Mouse (Mus musculus) liver, postnatal 0 days (tissue): ENCODE results near the gene Gja4. TPM values are rescaled to one million over a fixed set of nuclear protein-coding genes. Genes with fewer than 3 reads are reported as not detected.
A peak's percentile ranks its signal among the peaks of the same experiment; 100 is the strongest.

ENCODE experiments used
- ATAC-seq: fragments of 200-750 bp; cut with Nextera tagmentation; 2 replicates; pipeline ENCODE4 v1.8.0; 2017; ENCODE audit warnings: mild to moderate bottlenecking, moderate library complexity
- DNase-seq: peaks from one replicate; pipeline ENCODE4 v3.0.0-alpha.2; 2016
- H3K27ac ChIP-seq: fragments of 300-500 bp; sonication (generic); 2 replicates; pipeline ENCODE4 v1.5.1; 2014; ENCODE audit warnings: antibody characterized with exemption, moderate library complexity, mild to moderate bottlenecking, low read depth
- H3K27me3 ChIP-seq: fragments of 300-500 bp; sonication (generic); 2 replicates; pipeline ENCODE4 v1.6.1; 2014; ENCODE audit warnings: low read length, control low read depth, mixed read lengths; ENCODE audit not compliant: insufficient read depth
- H3K36me3 ChIP-seq: fragments of 300-500 bp; sonication (generic); replicated peaks from 2 replicates; pipeline ENCODE4 v1.6.1; 2014; ENCODE audit warnings: mild to moderate bottlenecking, control low read depth, low read length, moderate library complexity, mixed read lengths; ENCODE audit not compliant: insufficient read depth
- H3K4me1 ChIP-seq: fragments of 300-500 bp; sonication (generic); 2 replicates; pipeline ENCODE4 v1.6.1; 2014; ENCODE audit warnings: antibody characterized with exemption, mild to moderate bottlenecking, control low read depth; ENCODE audit not compliant: insufficient read depth
- H3K4me2 ChIP-seq: fragments of 300-500 bp; sonication (generic); 2 replicates; pipeline ENCODE4 v1.6.1; 2014; ENCODE audit warnings: low read depth, mild to moderate bottlenecking, low read length, moderate library complexity, mixed read lengths
- H3K4me3 ChIP-seq: fragments of 300-500 bp; sonication (generic); 2 replicates; pipeline ENCODE4 v1.5.1; 2014; ENCODE audit warnings: low read depth, low read length
- H3K9ac ChIP-seq: fragments of 300-500 bp; sonication (generic); replicated peaks from 2 replicates; pipeline ENCODE4 v1.6.1; 2014; ENCODE audit warnings: mild to moderate bottlenecking, moderate library complexity
- H3K9me3 ChIP-seq: fragments of 300-500 bp; sonication (generic); 2 replicates; pipeline ENCODE4 v1.6.1; 2016; ENCODE audit warnings: mild to moderate bottlenecking, control low read depth, low read length, mixed read lengths
- CTCF ChIP-seq: sonication (generic); IDR thresholded peaks from 2 replicates; pipeline ENCODE4 v1.5.1; 2016; ENCODE audit warnings: antibody characterized with exemption, low read depth
- EP300 ChIP-seq: IDR thresholded peaks from 2 replicates; pipeline ENCODE4 v1.6.1; 2016; ENCODE audit warnings: antibody characterized with exemption, low read depth, mild to moderate bottlenecking
- WGBS: fragments of 180-500 bp; shearing (Covaris S2); extraction: QIAGEN DNeasy Blood & Tissue Kit; methylation state at CpG from one replicate; pipeline ENCODE4 v1.1.7; 2014; ENCODE audit not compliant: insufficient replicate concordance; 5-methylcytosine and 5-hydroxymethylcytosine counted together
- polyA plus RNA-seq: library from polyadenylated mRNA; unstranded; fragments of >200 nt; fragmentation: Nextera tagmentation; extraction: Ambion mirVana; gene quantifications from 2 replicates; pipeline ENCODE4 v1.2.1, GENCODE M21; 2015

Gja4 gene
- polyA plus RNA-seq, 1 experiment from 2014 or later, result 3.1 TPM

DNA sequence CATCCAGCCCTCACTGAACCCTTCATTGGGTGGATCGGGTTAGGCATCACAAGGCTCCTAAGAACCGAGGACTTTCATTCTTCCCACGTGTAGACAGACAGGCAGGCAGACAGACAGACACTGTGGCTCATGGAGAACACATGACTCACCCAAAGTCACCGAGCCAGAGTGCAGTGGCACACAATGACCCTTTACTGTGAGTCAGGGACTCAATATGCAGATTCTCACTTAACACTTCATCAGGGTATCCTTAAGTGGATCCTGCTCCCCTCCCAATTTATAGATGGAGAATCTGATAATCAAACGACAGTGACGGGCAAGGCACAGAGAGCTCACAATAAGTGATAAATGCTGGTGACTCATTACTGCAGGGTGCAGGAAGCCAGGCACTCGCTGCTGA lies 13.4 kb upstream of the Gja4 start:
- Histone ChIP-seq H3K27me3 (peaks cover 28% of the 10 kb centered on the region), H3K4me3 (no peak overlapping the region), H3K4me2 (no peak overlapping the region), H3K4me1 (no peaks in the 10 kb centered on the region), H3K9ac (no peak overlapping the region), H3K9me3 (no peaks in the 10 kb centered on the region), H3K36me3 (no peaks in the 10 kb centered on the region), H3K27ac (no peak overlapping the region)
- no peak for ATAC-seq
- TF ChIP-seq CTCF, result no peak
- no peak for TF ChIP-seq EP300
- no peak for DNase-seq
- WGBS, result 19% methylated on average over 7 of the region's 7 CpGs

DNA sequence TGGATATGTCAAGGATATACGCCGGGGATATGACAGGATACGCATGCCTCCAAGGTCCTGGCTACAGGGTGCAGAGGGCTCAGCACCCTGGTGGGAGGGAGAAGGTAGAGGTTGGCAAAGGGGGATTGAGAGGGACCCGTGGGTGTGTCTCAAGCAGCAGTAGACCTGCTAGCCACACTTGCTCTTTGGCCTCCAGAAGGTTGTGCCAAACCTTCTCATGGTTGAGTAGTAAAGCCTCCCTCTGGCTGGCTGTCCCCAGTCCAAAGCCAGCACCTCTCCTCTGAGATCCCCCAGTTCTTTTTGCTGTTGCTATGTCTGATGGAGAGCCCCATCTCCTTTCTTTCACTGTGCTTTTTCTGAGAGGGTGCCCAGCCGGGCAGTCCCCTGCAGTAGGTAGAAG lies 11.4 kb upstream of the Gja4 start:
- peaks cover 13% of the 10 kb centered on the region for H3K27me3 ChIP-seq
- H3K36me3 ChIP-seq, result no peaks in the 10 kb centered on the region
- H3K27ac ChIP-seq, result no peak overlapping the region
- H3K4me3 ChIP-seq, result no peak overlapping the region
- no peak overlapping the region for H3K4me2 ChIP-seq
- 69% methylated on average over 5 of the region's 5 CpGs for WGBS
- TF ChIP-seq EP300 (no peak), CTCF (no peak)
- no peak overlapping the region for H3K9ac ChIP-seq
- DNase-seq (no peak), ATAC-seq (no peak)
- no peaks in the 10 kb centered on the region for H3K4me1 ChIP-seq
- H3K9me3 ChIP-seq, result no peaks in the 10 kb centered on the region

DNA sequence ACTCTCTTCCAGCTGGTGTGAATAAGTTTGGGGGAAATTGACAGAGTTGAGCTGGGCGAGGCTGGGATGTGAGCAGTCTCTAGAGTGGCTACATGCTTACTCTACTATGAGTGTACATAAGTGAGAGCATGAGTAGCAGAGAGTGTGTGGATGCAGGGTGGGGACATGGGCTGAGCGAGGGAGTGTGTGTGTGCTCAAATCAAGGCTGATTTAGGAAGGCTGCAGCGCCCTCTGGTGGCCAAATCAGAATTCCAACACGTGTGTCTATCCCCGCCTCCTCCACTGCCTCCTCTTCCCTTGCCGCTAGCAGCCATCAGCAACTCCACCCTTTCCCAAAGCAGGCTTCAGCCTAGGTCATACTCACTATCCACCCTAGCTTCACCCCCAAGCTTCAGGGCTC lies 10.9 kb upstream of the Gja4 start:
- Histone ChIP-seq H3K4me3 (no peak overlapping the region), H3K4me1 (no peaks in the 10 kb centered on the region), H3K9me3 (no peaks in the 10 kb centered on the region), H3K36me3 (no peaks in the 10 kb centered on the region), H3K9ac (no peak overlapping the region), H3K27me3 (peaks cover 13% of the 10 kb centered on the region), H3K4me2 (no peak overlapping the region), H3K27ac (no peak overlapping the region)
- 6% methylated on average over 6 of the region's 6 CpGs for WGBS
- TF ChIP-seq CTCF (peak; percentile 89), EP300 (no peak)
- peak; percentile 67 for ATAC-seq
- peak; percentile 85 for DNase-seq

DNA sequence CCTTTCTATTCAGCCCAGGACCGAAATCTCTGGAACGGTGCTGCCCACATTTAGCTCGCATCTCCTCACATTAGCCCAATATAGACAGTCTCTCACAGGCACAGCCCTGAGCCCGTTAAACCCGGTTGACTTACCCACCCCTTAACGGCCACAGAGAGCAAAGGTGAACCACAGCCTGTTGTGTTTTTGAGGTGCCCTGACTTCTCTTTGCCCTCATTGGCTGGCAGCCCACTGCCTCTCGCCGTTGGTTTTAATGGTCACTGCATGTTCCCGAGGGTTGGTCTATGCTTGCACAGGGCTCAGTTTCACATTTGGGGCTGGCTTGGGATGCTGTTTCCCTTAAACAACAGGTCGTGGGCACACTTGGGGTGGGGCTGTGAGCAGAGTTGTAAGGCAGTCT lies 10.5 kb upstream of the Gja4 start:
- H3K4me3 ChIP-seq, result no peak overlapping the region
- no peaks in the 10 kb centered on the region for H3K9me3 ChIP-seq
- no peak for DNase-seq
- peaks cover 11% of the 10 kb centered on the region for H3K27me3 ChIP-seq
- TF ChIP-seq CTCF, result no peak
- TF ChIP-seq EP300, result no peak
- no peaks in the 10 kb centered on the region for H3K36me3 ChIP-seq
- no peak overlapping the region for H3K27ac ChIP-seq
- WGBS, result 65% methylated on average over 10 of the region's 10 CpGs
- no peaks in the 10 kb centered on the region for H3K4me1 ChIP-seq
- no peak overlapping the region for H3K9ac ChIP-seq
- no peak overlapping the region for H3K4me2 ChIP-seq
- peak; percentile 47; the same call in 1 of the 2 replicates for ATAC-seq

DNA sequence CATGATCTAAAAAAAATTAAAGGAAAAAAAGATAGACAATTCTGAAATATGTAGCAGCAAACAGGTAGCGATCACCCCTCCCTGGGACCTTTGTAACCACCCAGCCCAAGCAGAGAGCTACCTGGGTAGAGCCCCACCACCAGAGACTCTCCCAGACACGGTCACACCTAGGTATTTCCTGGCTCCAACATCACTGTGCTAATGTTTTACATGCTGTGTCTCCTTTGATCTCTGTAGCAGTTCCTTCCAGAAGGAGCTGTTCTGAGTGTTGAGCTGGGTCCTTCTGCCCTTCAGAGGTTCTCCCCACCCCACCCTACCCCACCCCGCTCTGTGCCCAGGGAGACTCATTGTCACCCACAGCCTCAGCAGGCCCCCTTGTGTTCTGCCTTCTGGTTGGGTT lies 9.8 kb upstream of the Gja4 start:
- no peaks in the 10 kb centered on the region for H3K36me3 ChIP-seq
- no peak overlapping the region for H3K27ac ChIP-seq
- WGBS, result 73% methylated on average over 3 of the region's 3 CpGs
- TF ChIP-seq EP300 (no peak), CTCF (no peak)
- no peak overlapping the region for H3K4me2 ChIP-seq
- H3K4me3 ChIP-seq, result no peak overlapping the region
- DNase-seq (no peak), ATAC-seq (no peak)
- H3K27me3 ChIP-seq, result peaks cover 11% of the 10 kb centered on the region
- no peak overlapping the region for H3K9ac ChIP-seq
- no peaks in the 10 kb centered on the region for H3K9me3 ChIP-seq
- H3K4me1 ChIP-seq, result no peaks in the 10 kb centered on the region

DNA sequence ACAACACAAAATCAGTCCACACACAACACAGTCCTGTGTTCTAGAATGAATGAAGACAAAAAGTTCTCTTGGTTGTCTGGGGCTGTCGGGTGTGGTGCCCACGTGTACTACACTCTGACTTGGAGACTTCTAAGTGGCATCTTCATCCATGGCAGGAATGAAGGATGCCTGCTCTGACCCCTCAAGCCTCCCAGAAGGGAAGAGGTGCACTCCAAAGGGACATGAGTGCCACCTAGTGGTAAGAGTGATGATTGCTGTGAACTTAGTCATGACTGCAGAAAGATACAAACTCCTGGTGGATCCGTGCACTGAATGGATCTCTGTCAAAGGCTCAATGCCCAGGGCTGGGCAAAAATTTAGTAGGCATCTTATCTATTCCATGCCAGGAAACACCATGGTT lies 5.8 kb upstream of the Gja4 start:
- 4% methylated on average over 3 of the region's 3 CpGs for WGBS
- no peak overlapping the region for H3K9ac ChIP-seq
- no peak overlapping the region for H3K4me2 ChIP-seq
- TF ChIP-seq CTCF, result peak; percentile 90
- TF ChIP-seq EP300, result no peak
- H3K36me3 ChIP-seq, result no peaks in the 10 kb centered on the region
- no peak overlapping the region for H3K4me3 ChIP-seq
- H3K27ac ChIP-seq, result no peak overlapping the region
- no peaks in the 10 kb centered on the region for H3K4me1 ChIP-seq
- ATAC-seq, result no peak
- H3K27me3 ChIP-seq, result peaks cover 8% of the 10 kb centered on the region; the same call in 1 of the 2 replicates
- H3K9me3 ChIP-seq, result no peaks in the 10 kb centered on the region
- DNase-seq, result peak; percentile 60

DNA sequence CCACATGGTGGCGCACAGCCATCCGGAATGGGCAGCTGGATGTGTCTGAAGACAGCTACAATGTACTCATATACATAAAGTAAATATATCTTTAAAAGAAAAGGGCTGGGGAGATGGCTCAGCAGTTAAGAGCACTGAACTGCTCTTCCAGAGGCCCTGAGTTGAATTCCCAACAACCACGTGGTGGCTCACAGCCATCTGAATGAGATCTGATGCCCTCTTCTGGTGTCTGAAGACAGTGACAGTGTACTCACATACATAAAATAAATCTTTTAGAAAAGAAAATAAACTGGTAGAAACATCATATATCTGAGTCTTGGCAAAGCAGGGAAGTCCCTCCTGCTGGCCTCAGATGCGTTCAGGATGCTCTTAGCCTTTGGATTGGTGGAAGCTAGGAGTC lies 3.3 kb upstream of the Gja4 start:
- WGBS, result 58% methylated on average over 4 of the region's 4 CpGs

More for the DNA sequence above, 3.3 kb upstream of the Gja4 start:
- Histone ChIP-seq H3K27me3 (peaks cover 27% of the 10 kb centered on the region; the same call in 1 of the 2 replicates), H3K4me2 (no peak overlapping the region), H3K4me3 (no peak overlapping the region), H3K36me3 (no peaks in the 10 kb centered on the region), H3K4me1 (0 out of 2 replicates have a peak, but pooled peaks cover 3% of the 10 kb centered on the region), H3K27ac (no peak overlapping the region), H3K9ac (no peak overlapping the region), H3K9me3 (no peaks in the 10 kb centered on the region)
- TF ChIP-seq CTCF (peak; percentile 25; the same call in 1 of the 2 replicates), EP300 (no peak)
- DNase-seq (no peak), ATAC-seq (no peak)
